Mouse (Mus musculus) C2C12 (cell line): ENCODE data around the gene Mlana. TPM values are rescaled to one million over a fixed set of nuclear protein-coding genes. Genes with fewer than 3 reads are reported as not detected.

Source experiments
- H3K27me3 ChIP-seq: one replicate; pipeline ENCODE4 v1.6.1; 2011; ENCODE audit not compliant: control insufficient read depth, insufficient read depth, insufficient read length
- H3K36me3 ChIP-seq: one replicate; pipeline ENCODE4 v1.6.1; 2011; ENCODE audit not compliant: control insufficient read depth, insufficient read depth
- H3K4me3 ChIP-seq: one replicate; pipeline ENCODE4 v1.5.1; 2011; ENCODE audit warnings: mild to moderate bottlenecking, control low read depth; ENCODE audit not compliant: poor library complexity, insufficient read depth, severe bottlenecking
- H3K79me2 ChIP-seq: one replicate; pipeline ENCODE4 v1.6.1; 2011; ENCODE audit not compliant: control insufficient read depth, insufficient read depth
- H3K79me3 ChIP-seq: one replicate; pipeline ENCODE4 v1.6.1; 2011; ENCODE audit warnings: low read depth, control low read depth
- H3ac ChIP-seq: one replicate; pipeline ENCODE3; 2011; ENCODE audit warnings: low read depth; ENCODE audit not compliant: control insufficient read depth, insufficient read length
- CEBPB ChIP-seq: IDR thresholded peaks from one replicate; pipeline ENCODE4 v1.6.1; 2011; ENCODE audit warnings: low read depth, mild to moderate bottlenecking, control low read depth, moderate library complexity
- CTCF ChIP-seq: IDR thresholded peaks from one replicate; pipeline ENCODE4 v1.5.1; 2011; ENCODE audit not compliant: control insufficient read depth, insufficient read depth, insufficient read length
- FOSL1 ChIP-seq: IDR thresholded peaks from one replicate; pipeline ENCODE4 v1.8.0; 2011; ENCODE audit warnings: mild to moderate bottlenecking, low read length; ENCODE audit not compliant: poor library complexity, insufficient read depth, severe bottlenecking
- MAX ChIP-seq: IDR thresholded peaks from one replicate; pipeline ENCODE4 v1.6.1; 2011; ENCODE audit warnings: mild to moderate bottlenecking, control low read depth
- MYOD1 ChIP-seq: IDR thresholded peaks from one replicate; pipeline ENCODE4 v1.6.1; 2011; ENCODE audit warnings: low read depth; ENCODE audit not compliant: control insufficient read depth, insufficient read length
- MYOG ChIP-seq: IDR thresholded peaks from one replicate; pipeline ENCODE4 v1.6.1; 2011; ENCODE audit not compliant: control insufficient read depth, insufficient read length; ENCODE audit errors: extremely low read depth
- USF1 ChIP-seq: IDR thresholded peaks from one replicate; pipeline ENCODE4 v1.6.1; 2011; ENCODE audit warnings: low read depth, mild to moderate bottlenecking, control low read depth, moderate library complexity
- polyA plus RNA-seq: library from polyadenylated mRNA; unstranded; fragments of >200 nt; fragmentation: generic; extraction: Trizol; gene quantifications from one replicate; pipeline ENCODE4 v1.2.1, GENCODE M21; 2012; ENCODE audit warnings: missing spikeins

The Mlana gene
- polyA plus RNA-seq, 1 experiment, result not detected

DNA sequence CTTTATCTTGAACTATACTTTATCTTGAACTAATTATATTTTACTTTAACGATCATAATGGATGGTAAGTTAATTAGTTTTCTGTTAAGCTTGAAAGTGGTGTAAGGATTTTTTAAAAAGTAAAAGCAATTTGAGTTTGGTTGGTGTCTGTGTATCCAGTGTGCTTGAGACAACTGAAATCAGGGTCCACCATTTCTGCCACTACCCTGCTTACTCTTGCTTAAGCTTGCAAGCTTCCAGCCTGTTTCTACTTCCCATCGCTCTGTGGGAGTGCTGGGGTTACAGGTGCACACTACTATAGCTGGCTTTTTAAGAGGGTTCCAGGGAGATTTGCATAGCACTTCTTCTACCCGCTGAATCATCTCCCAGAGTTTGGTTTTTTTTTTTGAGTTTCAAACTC lies 11.8 kb downstream of the Mlana start:
- Histone ChIP-seq H3ac (no peak overlapping the region), H3K79me3 (no peaks in the 10 kb centered on the region), H3K79me2 (no peaks in the 10 kb centered on the region), H3K4me3 (no peak overlapping the region), H3K36me3 (no peaks in the 10 kb centered on the region), H3K27me3 (no peaks in the 10 kb centered on the region)
- TF ChIP-seq MAX (no peak), CTCF (no peak)

DNA sequence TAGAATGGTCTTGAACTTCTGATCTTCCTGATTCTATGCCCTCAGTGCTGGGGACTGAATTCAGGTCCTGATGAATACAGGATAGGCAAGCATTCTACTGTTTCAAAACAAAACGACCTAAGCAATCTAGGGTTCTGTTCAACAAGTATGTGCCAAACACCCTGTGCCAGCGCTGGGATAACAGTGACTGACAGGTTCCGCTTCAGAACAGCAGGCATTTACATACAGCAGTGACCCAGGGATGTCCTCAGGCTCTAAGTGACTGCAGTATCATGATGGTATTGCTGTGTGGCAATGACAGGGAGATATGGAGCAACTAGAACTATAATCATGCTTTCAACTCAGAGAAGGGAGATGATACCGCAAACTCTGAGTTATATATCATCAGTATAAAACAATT lies 15.8 kb downstream of the Mlana start:
- no peak overlapping the region for H3K4me3 ChIP-seq
- H3ac ChIP-seq, result no peak overlapping the region
- TF ChIP-seq USF1 (no peak), MYOD1 (no peak), MAX (no peak), CEBPB (no peak), CTCF (no peak), FOSL1 (no peak), MYOG (no peak)
- H3K27me3 ChIP-seq, result no peaks in the 10 kb centered on the region
- H3K79me3 ChIP-seq, result no peaks in the 10 kb centered on the region
- H3K36me3 ChIP-seq, result peaks cover 14% of the 10 kb centered on the region
- no peaks in the 10 kb centered on the region for H3K79me2 ChIP-seq

DNA sequence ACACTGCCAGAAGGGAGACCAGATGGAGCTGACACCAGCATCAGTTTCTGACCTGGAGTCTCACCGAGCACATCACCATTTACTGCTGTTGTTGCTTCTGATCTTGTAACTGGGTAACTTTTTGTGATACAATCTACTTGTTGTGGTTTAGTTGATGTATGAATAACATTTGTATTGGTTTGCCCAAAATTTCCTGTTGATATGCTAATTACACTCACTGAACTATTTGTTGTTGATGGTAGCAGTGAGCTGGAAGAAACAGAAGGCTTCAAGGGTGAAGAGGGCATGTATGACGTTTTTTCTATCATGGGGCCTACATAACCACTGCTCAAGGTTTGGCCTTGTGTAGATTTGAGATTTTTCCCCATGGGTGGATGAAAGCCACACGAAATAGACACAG lies 20.2 kb downstream of the Mlana start:
- H3K27me3 ChIP-seq, result no peaks in the 10 kb centered on the region
- no peak overlapping the region for H3ac ChIP-seq
- TF ChIP-seq MYOG, result no peak
- no peak for TF ChIP-seq FOSL1
- no peak for TF ChIP-seq MYOD1
- no peak for TF ChIP-seq MAX
- TF ChIP-seq USF1, result no peak
- no peak for TF ChIP-seq CTCF
- TF ChIP-seq CEBPB, result no peak
- H3K79me3 ChIP-seq, result no peaks in the 10 kb centered on the region
- H3K4me3 ChIP-seq, result no peak overlapping the region
- H3K36me3 ChIP-seq, result peaks cover 18% of the 10 kb centered on the region
- no peaks in the 10 kb centered on the region for H3K79me2 ChIP-seq

DNA sequence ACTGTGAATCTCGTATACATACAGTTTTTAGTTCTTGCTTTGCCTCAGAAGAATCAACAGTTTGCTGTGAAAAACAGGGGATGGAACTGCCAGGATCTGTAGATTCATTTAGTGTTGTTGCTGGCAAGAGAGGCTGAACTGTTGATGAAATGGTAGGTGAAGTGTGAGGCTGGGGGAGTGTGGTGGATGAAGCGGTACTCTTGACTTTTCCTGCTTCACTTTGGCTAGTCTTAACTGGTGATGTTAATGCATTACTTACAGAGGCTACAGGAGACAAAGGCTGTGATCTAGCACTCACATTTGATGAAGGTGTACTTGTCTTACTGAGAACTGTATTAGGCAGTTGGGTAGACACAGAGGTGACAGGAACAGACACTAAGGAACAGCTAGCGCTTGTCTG lies 20.9 kb downstream of the Mlana start:
- TF ChIP-seq FOSL1, result no peak
- no peak for TF ChIP-seq MYOD1
- TF ChIP-seq MYOG, result no peak
- TF ChIP-seq CEBPB, result no peak
- TF ChIP-seq MAX, result no peak
- no peak for TF ChIP-seq USF1
- TF ChIP-seq CTCF, result no peak
- no peak overlapping the region for H3K4me3 ChIP-seq
- H3K79me2 ChIP-seq, result no peaks in the 10 kb centered on the region
- H3K79me3 ChIP-seq, result no peaks in the 10 kb centered on the region
- no peaks in the 10 kb centered on the region for H3K27me3 ChIP-seq
- H3K36me3 ChIP-seq, result peaks cover 18% of the 10 kb centered on the region
- no peak overlapping the region for H3ac ChIP-seq

DNA sequence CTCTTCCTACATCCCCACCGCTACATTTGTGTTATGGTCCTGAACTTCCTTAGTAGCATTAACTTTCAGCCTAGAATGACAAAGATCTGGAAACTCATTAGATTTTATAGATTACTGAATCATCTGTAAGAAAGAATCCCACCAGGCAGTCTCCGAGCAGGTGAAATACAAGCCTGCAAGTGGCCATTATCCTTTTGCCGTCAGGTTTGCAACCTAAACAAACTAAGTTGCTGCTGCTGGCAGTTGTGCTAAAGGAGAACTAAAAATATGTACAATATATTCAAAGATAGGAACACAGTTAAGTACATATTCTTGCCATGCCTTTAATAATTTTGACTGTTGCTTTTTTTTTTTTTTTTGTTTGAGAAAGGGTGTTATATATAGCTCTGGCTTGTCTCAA lies 37.8 kb downstream of the Mlana start:
- H3K27me3 ChIP-seq, result no peaks in the 10 kb centered on the region
- H3K79me3 ChIP-seq, result no peaks in the 10 kb centered on the region
- H3K36me3 ChIP-seq, result no peaks in the 10 kb centered on the region
- TF ChIP-seq CEBPB (no peak), MYOD1 (no peak), CTCF (no peak), MAX (no peak), MYOG (no peak), FOSL1 (no peak), USF1 (no peak)
- H3K79me2 ChIP-seq, result no peaks in the 10 kb centered on the region
- no peak overlapping the region for H3K4me3 ChIP-seq
- no peak overlapping the region for H3ac ChIP-seq

DNA sequence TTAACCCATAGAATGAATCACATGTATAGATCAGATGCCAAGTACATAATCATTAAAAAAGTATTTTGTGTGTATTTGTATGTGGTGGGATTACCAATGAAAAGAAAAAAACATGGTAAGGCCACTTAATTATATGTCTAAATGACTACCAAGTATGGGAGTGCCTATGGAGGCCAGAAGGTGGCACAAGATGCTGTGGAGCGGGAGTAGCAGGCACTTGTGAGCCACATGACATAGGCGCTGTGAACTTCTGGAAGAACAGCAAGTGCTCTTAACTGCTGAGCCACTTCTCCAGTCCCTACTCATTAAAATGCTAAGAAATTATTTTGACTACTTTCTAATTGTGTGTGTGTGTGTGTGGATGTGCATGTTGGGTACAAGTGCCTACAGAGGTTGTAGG lies 42.0 kb downstream of the Mlana start:
- TF ChIP-seq MYOG (no peak), CTCF (no peak), MYOD1 (no peak), CEBPB (no peak), FOSL1 (no peak), MAX (no peak), USF1 (no peak)
- H3K27me3 ChIP-seq, result no peaks in the 10 kb centered on the region
- H3K79me3 ChIP-seq, result no peaks in the 10 kb centered on the region
- H3ac ChIP-seq, result no peak overlapping the region
- H3K4me3 ChIP-seq, result no peak overlapping the region
- H3K79me2 ChIP-seq, result no peaks in the 10 kb centered on the region
- no peaks in the 10 kb centered on the region for H3K36me3 ChIP-seq
